Mouse (Mus musculus): ENCODE data around the gene Mageb1. TPM values are rescaled to one million over a fixed set of nuclear protein-coding genes. Genes with fewer than 3 reads are reported as not detected.
"Not testable (repeated sequence)": the region's sequence is repeated elsewhere in the genome, so short reads cannot be mapped to it uniquely, and the experiment has no call there.

Mageb1 gene
- not detected in 2 replicates for polyA plus RNA-seq (2014; fragmentation: Nextera tagmentation; extraction: Ambion mirVana)

- WGBS: 14% methylated on average over 1 of the region's 1 CpGs
- not testable (repeated sequence) for H3K27ac ChIP-seq (ENCODE audit: low read length); H3K9ac ChIP-seq (replicated peaks; ENCODE audit: low read depth, low read length); H3K27me3 ChIP-seq (ENCODE audit: control insufficient read depth, insufficient read depth, low read length); H3K4me3 ChIP-seq (ENCODE audit: low read depth, low read length); ATAC-seq (ENCODE audit: insufficient number of reproducible peaks, insufficient read depth, low FRiP score, low read depth); H3K4me1 ChIP-seq (ENCODE audit: control insufficient read depth, insufficient read depth, low read length); H3K4me2 ChIP-seq (replicated peaks; ENCODE audit: low read depth, low read length); H3K36me3 ChIP-seq (ENCODE audit: control insufficient read depth, insufficient read depth, low read length); H3K9me3 ChIP-seq (ENCODE audit: control insufficient read depth, low read depth, low read length)
Measured at GRCm38 (mm10) chrX:92016233-92016632, at the start of gene Mageb1. TSS of gene Mageb1 (minus strand) at chrX:92016333.

Other genes starting within 250 kb of the Mageb1 start
- not detected in 2 replicates for gene Mageb5, start 233.3 kb downstream of the Mageb1 start, polyA plus RNA-seq (2014; fragmentation: Nextera tagmentation; extraction: Ambion mirVana)